Mouse (Mus musculus) kidney, adult 2 months (tissue): ENCODE measurements around the gene Ldb2. TPM values are rescaled to one million over a fixed set of nuclear protein-coding genes. Genes with fewer than 3 reads are reported as not detected.
A peak's percentile ranks its signal among the peaks of the same experiment; 100 is the strongest.

Source experiments
- DNase-seq: peaks from one replicate; pipeline ENCODE4 v3.0.0; 2021
- H3K27ac ChIP-seq: fragments of 200-500 bp; 2 replicates; pipeline ENCODE4 v1.5.1; 2012; ENCODE audit warnings: low read depth, low read length, control low read depth, inconsistent platforms; ENCODE audit not compliant: insufficient read depth
- H3K27me3 ChIP-seq: fragments of 200-500 bp; replicated peaks from 2 replicates; pipeline ENCODE4 v1.6.1; 2012; ENCODE audit warnings: mild to moderate bottlenecking, moderate library complexity, low read length, inconsistent platforms; ENCODE audit not compliant: control insufficient read depth, insufficient read depth
- H3K36me3 ChIP-seq: fragments of 200-500 bp; 2 replicates; pipeline ENCODE4 v1.6.1; 2012; ENCODE audit warnings: mild to moderate bottlenecking, moderate library complexity, low read length, inconsistent platforms; ENCODE audit not compliant: control insufficient read depth, insufficient read depth
- H3K4me1 ChIP-seq: fragments of 200-500 bp; 2 replicates; pipeline ENCODE4 v1.6.1; 2011; ENCODE audit warnings: low read length; ENCODE audit not compliant: control insufficient read depth, insufficient read depth
- H3K4me3 ChIP-seq: fragments of 200-500 bp; 2 replicates; pipeline ENCODE4 v1.5.1; 2011; ENCODE audit warnings: mild to moderate bottlenecking, low read depth, low read length, control low read depth; ENCODE audit not compliant: insufficient read depth
- CTCF ChIP-seq: fragments of 200-500 bp; conservative IDR thresholded peaks from 2 replicates; pipeline ENCODE4 v1.5.1; 2011; ENCODE audit warnings: low read depth, mild to moderate bottlenecking, control low read depth, low read length, moderate library complexity, mixed read lengths; ENCODE audit not compliant: insufficient read depth, insufficient read length
- POLR2A ChIP-seq: fragments of 200-500 bp; IDR thresholded peaks from one replicate; pipeline ENCODE4 v1.6.1; 2011; ENCODE audit warnings: low read depth, low read length, control low read depth
- WGBS: fragments of 180-500 bp; shearing (Covaris S2); methylation state at CpG from one replicate; pipeline ENCODE4 v1.1.7; 2018; 5-methylcytosine and 5-hydroxymethylcytosine counted together
- polyA plus RNA-seq: library from polyadenylated mRNA; depleted of rRNA; stranded (reverse); fragments of >200 nt; gene quantifications from 2 replicates; pipeline ENCODE4 v1.2.3, GENCODE M21; 2012

Ldb2 gene
- polyA plus RNA-seq, 1 experiment = 55.0 TPM

DNA sequence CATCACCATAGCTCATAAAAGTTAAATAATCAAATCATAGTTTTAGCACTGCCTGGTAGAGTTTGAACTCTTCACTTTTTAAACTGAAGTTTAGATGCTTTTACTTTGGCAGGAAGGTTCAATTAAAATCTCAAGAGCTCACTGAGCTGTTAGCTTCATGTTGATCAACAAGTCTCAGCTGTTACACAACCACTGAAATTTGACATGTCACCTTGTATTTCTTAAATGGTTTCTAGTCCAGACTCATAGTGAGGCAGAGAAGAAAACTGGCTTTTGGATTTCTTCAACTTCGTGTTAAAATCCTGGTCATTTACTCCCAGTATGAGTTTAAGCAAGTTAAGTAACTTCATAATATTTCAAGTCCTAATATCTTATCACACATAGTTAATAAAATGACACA lies 53.8 kb downstream of the Ldb2 start:
- H3K27me3 ChIP-seq = no peaks in the 10 kb centered on the region
- H3K27ac ChIP-seq = no peak overlapping the region
- H3K4me3 ChIP-seq = no peak overlapping the region
- no peaks in the 10 kb centered on the region for H3K4me1 ChIP-seq
- no peak for TF ChIP-seq POLR2A
- DNase-seq = no peak
- H3K36me3 ChIP-seq = no peaks in the 10 kb centered on the region
- 83% methylated on average over 1 of the region's 1 CpGs for WGBS

DNA sequence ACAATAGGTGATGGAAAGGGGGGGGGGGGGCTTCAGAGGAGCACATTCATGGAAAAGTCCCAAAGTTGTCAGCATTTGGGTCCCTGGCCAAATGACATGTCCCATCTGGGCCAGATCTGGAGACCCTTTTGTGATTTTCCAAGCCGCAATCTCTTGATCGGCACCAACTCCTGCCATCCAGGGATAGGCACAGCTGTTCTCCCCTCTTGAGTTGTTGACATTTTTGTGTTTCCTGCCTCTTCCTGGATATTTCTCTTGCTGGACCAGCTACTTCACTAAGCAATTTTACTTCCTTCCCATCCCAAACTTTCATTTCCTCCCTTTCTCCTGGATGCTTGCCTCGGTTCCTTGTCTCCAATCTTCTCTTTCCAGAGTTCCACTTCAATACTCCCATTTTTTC lies 63.1 kb downstream of the Ldb2 start:
- TF ChIP-seq POLR2A = no peak
- no peak for TF ChIP-seq CTCF
- peaks cover 3% of the 10 kb centered on the region; the same call in 1 of the 2 replicates for H3K4me1 ChIP-seq
- no peaks in the 10 kb centered on the region for H3K27me3 ChIP-seq
- no peak overlapping the region for H3K27ac ChIP-seq
- H3K4me3 ChIP-seq = no peak overlapping the region
- H3K36me3 ChIP-seq = no peaks in the 10 kb centered on the region
- 66% methylated on average over 3 of the region's 3 CpGs for WGBS
- peak; percentile 20 for DNase-seq

DNA sequence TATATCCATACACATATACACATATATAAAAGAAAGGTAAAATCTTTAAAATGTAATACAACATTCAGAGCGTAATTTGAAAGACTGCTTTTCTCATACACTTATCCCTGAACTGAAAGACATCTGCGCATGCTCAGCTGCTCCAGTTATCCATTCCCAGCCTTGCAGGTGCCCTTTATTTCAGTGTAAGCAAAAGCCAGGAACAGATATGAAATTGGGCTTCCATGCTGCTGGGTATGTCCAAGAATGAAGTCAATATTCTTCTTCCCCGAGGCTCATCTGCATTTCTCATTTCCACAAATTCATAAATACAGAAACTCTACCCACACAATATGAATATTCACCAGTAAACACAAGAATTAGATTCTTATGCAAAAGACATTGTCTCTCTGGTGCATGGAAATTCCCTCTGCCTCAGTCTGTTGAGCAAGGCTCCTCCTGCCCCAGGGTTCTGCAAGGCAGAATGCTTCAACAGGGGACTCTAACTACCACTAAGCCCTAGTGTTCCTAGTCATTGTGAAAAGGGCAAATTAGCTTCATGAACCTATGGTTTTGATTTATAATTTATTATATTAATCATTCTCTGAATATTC lies 65.3 kb downstream of the Ldb2 start:
- Histone ChIP-seq H3K4me1 (peaks cover 3% of the 10 kb centered on the region; the same call in 1 of the 2 replicates), H3K27me3 (no peaks in the 10 kb centered on the region), H3K27ac (no peak overlapping the region), H3K36me3 (no peaks in the 10 kb centered on the region), H3K4me3 (no peak overlapping the region)
- WGBS = 92% methylated on average over 3 of the region's 3 CpGs
- DNase-seq = no peak
- TF ChIP-seq CTCF = no peak
- no peak for TF ChIP-seq POLR2A

DNA sequence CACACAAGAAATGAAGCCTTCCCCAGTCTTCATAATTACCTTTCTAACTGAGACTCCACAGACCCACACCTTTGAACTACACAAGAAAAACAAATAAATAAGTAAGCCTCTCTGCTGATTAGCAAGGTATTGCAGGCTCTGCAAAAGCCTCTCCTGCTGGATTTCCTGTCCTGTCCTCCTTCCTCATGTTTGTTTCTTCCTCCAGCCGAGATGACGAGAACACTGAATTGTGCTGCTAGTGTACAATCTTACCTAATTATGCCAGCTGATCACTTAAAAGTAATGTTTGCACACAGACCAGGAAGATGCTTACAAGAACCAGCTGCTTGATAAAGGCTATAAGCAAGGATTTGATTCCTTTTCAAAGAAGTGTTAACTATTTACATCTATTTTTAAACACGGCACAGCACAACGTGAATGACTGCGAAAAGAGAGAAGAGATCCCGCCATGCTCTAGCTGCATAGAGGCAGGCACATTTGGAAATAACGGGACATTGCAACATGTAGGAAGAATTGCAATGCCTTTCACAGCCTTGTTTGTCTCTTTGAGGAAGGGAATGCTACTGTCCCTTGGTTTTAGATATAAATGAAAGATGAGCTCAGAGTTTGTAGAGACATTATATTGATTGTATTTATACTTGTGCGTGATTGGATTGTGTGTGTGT lies 69.7 kb downstream of the Ldb2 start:
- no peak for TF ChIP-seq POLR2A
- no peak for TF ChIP-seq CTCF
- DNase-seq = no peak

GRCm38 (mm10) chr5:44727995-44728394 lies 71.5 kb downstream of the Ldb2 start:
- Histone ChIP-seq H3K27me3 (no peaks in the 10 kb centered on the region), H3K4me1 (no peaks in the 10 kb centered on the region), H3K4me3 (no peak overlapping the region), H3K36me3 (no peaks in the 10 kb centered on the region), H3K27ac (peak overlapping the region; percentile 50)
- no peak for DNase-seq
- TF ChIP-seq CTCF (no peak), POLR2A (no peak)
- WGBS = 76% methylated on average over 11 of the region's 11 CpGs

More for the DNA sequence above, 69.7 kb downstream of the Ldb2 start:
- no peaks in the 10 kb centered on the region for H3K4me1 ChIP-seq
- no peaks in the 10 kb centered on the region for H3K27me3 ChIP-seq
- H3K36me3 ChIP-seq = no peaks in the 10 kb centered on the region
- 68% methylated on average over 8 of the region's 8 CpGs for WGBS
- no peak overlapping the region for H3K4me3 ChIP-seq
- no peak overlapping the region for H3K27ac ChIP-seq

DNA sequence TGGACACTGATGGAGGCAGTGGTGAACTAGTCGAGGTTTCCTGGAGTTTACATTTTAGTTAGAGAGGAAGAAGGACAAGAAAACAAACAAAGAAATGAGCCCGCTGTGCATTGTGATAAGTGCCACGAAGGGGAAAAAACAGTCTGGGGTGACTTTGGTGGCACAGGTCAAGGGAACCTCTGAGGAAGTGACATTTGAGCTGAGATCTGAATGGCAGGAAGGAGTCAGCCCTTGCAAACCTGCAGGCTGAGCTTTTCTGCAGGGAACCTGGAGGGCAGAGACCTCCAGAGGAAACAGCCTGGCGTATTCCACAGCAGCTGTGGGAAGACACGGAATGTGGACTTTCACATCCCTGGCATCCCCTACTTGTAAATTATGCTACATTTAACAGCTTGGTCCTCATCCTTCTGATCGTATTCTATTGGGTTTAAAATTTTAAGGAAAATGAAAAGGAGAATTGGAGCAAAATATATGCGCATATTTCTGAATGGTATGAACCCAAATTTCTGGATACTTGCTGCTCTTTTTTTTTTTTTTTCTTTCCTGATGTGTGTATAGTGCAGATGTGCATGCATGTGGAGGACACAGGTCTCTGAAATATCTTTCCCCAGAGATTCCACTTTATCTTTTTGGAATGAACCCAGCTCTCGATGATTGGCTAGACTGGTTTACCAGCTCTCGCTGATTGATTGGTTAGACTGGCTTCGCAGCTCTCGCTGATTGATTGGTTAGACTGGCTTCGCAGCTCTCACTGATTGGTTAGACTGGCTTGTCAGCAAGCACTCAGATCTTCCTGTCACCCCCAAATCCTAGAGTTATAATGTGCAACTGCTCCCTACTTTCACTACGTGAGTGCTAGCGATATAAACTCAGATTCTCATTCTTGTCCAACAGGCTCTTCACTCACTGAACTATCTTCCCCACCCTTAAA lies 72.7 kb downstream of the Ldb2 start:
- H3K27me3 ChIP-seq = no peaks in the 10 kb centered on the region
- H3K36me3 ChIP-seq = no peaks in the 10 kb centered on the region
- DNase-seq = peak; percentile 46
- TF ChIP-seq POLR2A (no peak), CTCF (no peak)
- H3K4me1 ChIP-seq = no peaks in the 10 kb centered on the region
- 52% methylated on average over 14 of the region's 14 CpGs for WGBS
- H3K4me3 ChIP-seq = no peak overlapping the region
- H3K27ac ChIP-seq = peak overlapping the region; percentile 56; the same call in 1 of the 2 replicates

GRCm38 (mm10) chr5:44725501-44725900 lies 74.0 kb downstream of the Ldb2 start:
- WGBS = 77% methylated on average over 2 of the region's 2 CpGs
- no peak for DNase-seq
- TF ChIP-seq CTCF (no peak), POLR2A (no peak)

More at GRCm38 (mm10) chr5:44725501-44725900, 74.0 kb downstream of the Ldb2 start:
- Histone ChIP-seq H3K27ac (no peak overlapping the region), H3K36me3 (no peaks in the 10 kb centered on the region), H3K4me3 (no peak overlapping the region), H3K4me1 (no peaks in the 10 kb centered on the region), H3K27me3 (no peaks in the 10 kb centered on the region)
